Mouse (Mus musculus) yolk sac, embryonic 10.5 days (tissue): ENCODE results near the gene Foxc1.

Experiments used
- DNase-seq: peaks from one replicate; pipeline ENCODE4 v3.0.0-alpha.2; 2017; ENCODE audit warnings: low spot score

The Foxc1 gene

DNA sequence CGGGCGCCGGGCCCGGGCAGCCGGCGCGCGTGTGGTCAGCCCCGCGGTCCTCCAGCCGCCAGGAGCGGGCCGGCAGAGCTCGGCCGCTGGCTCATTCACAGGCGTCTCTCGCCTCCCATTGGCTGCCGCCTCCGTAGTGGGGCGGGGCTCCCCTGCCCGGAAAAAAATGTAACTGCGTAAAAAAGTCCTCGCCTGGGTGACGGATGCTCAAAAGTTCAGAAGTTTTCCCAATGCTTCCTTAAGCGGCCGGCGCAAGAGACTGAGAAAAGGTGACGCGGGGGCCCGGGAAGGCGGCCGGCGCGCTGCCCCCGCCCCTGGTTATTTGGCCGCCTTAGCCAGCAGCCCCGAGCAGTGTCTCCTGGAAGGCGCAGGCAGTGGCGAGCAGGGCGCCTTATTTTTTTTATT is at the start of gene Foxc1:
Foxc1 (plus strand) TSS at position 206 of the 405 bp plus-strand sequence.
- DNase-seq: peak; percentile 89

- no peak for DNase-seq
Measured at GRCm38 (mm10) chr13:31760411-31760810, 46.0 kb upstream of the Foxc1 start.

- no peak for DNase-seq
Measured at GRCm38 (mm10) chr13:31761057-31761456, 45.4 kb upstream of the Foxc1 start.

GRCm38 (mm10) chr13:31764419-31764818 is 42.0 kb upstream of the Foxc1 start:
- DNase-seq: no peak

DNA sequence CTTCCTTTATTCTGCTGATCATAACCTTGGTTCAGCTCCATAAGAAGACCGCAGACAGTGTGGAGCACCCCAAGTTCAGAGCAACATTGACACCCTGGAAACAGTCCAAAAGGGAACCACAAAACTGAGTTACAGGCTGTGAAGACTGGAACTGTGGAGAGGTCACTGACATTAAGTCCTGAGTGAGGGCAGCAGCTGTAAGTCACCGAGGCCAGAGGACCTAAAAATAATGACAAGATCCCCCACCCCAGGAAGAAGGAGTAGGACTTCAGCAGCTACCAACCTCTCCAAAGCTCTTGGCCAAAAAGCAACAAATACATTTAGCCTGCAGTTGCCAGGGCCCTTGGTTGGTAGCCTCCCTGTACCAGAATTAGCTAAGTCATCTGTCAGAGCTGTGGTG is 40.9 kb upstream of the Foxc1 start:
- DNase-seq: no peak

DNA sequence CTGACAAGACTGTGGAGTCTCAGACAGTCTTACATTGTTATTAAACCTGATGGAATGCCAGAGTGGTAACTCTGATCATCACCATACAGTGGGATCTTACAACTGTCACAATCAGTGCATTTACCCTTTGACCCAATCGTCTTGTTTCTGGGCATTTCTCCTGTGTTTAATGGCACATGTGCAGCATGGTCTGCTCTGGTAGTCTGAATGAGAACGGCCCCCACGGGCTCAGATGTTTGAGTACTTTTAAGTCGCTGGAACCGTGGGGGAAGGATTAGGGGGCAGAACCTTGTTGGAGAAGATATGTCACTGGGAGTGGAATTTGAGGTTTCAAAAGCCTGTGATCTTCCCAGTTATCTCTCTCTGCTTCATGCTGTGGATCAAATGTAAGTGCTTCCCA is 33.6 kb upstream of the Foxc1 start:
- no peak for DNase-seq

GRCm38 (mm10) chr13:31775762-31776161 is 30.7 kb upstream of the Foxc1 start:
- DNase-seq: no peak

DNA sequence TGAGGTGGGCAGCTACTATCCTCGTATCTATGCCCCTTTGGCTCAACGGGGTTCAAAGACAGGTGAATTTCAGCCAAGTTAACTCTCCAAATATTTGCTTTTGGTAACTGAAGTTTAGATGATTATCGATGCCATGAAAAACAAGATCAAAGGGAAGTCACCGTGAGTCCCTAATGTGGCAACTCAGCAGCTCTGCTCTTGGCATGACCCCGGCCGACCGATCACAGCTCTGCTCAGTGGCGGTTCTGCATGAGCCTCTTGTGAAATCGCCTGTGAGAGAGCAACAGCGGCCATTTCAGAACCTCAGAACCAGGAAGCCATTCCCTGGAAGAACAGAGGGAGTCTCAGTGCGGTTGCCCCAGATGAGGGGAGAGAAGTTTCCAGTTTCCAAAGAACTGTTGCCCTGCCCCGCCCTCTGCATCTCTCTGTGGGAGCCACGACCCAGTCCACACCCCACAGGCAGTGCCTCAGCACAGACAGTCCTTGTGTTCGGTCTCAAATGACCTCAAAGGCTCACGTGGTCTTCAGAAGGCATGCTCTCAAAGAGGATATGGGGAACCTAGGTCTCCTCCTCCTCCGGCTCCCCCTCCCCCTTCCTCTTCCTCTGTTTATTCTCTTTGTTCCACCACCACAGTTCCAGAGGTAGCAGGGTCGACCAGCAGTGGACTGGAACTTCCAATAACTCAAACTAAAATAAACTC is 27.0 kb upstream of the Foxc1 start:
- no peak for DNase-seq

GRCm38 (mm10) chr13:31780299-31780698 is 26.1 kb upstream of the Foxc1 start:
- DNase-seq: no peak

- no peak for DNase-seq
Measured at GRCm38 (mm10) chr13:31782063-31782462, 24.4 kb upstream of the Foxc1 start.

GRCm38 (mm10) chr13:31784757-31785156 is 21.7 kb upstream of the Foxc1 start:
- DNase-seq: no peak

GRCm38 (mm10) chr13:31792480-31793132 is 13.8 kb upstream of the Foxc1 start:
- peak; percentile 45 for DNase-seq

DNA sequence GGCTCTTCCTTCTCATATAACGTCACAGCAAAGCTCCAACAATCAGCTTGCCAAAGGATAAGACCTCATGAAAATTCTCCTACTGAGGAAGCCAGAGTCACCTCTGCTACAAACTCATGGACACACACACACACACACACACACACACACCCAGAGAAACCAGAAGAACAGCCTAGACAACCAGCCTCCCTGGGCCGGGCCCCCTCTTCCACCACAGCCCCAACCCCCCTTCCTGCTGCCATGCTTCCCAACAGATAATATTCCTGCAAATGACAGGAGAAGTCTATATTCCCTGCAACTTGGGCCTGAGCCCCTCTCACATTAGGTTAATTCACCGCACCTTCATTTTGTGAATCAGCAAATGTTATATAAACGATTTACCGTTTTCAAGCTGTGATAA is 13.3 kb upstream of the Foxc1 start:
- no peak for DNase-seq

DNA sequence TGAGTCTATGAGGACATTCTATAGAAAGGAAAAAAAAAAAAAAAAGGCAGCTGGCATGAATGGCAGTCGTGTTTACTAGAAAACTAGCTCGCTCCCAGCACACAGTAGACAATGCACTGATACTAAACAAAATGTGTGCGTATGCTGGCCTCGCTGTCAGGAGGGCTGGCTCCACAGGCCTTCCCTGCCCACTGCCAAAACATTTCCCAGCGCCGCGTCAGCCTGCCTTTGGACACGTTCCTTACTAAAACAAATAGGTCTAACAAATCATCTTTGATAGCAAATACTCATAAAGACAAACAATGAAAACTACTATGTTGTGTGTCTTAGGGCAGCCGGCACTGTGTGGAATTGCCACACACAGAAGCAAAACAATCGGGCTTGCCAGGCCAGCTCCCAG is 9.1 kb upstream of the Foxc1 start:
- no peak for DNase-seq

DNA sequence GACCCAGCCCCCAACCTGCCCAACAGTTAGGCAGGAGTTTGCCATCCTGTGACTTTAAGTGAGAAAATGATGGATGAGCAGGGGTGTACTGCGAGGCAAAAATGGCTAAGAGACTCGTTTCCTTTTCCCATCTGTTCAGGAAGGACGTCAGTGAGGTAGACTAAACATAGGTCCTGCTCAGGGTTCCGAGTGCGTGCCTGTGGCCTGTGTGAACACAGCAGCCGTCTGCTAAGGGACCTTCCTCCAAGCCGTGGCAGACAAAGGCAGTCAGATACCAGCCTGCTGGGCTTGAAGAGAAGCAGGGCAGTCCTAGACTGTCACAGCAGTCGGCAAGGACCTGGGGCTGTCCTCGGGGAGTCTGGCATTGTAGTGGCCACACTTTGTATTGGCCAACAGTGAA is 8.4 kb upstream of the Foxc1 start:
- DNase-seq: no peak

- DNase-seq: peak; percentile 68
Measured at GRCm38 (mm10) chr13:31800581-31801576, 5.6 kb upstream of the Foxc1 start.

- no peak for DNase-seq
Measured at GRCm38 (mm10) chr13:31801703-31802305, 4.6 kb upstream of the Foxc1 start.

DNA sequence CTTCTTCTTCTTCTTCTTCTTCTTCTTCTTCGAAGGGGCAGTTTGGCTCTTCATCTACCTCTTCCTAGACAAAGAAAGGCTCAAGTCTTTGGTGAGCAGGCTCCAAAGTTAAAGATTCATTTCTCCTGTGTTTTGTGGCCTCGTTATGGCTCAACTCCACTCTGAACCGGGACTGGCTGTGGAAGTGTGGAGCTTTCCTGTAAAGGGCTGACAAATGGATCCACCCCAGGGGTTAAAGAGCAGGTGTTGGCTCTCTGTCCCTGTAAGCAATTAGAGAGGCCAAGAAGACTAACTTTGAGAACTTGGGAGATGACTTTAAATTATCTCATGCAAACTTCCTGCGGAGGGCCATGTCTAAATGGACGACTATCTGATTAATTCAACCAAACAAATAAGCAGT is 4.0 kb upstream of the Foxc1 start:
- DNase-seq: no peak

- DNase-seq: no peak
Measured at GRCm38 (mm10) chr13:31803166-31804093, 3.0 kb upstream of the Foxc1 start.

- no peak for DNase-seq
Measured at GRCm38 (mm10) chr13:31804571-31804970, 1.9 kb upstream of the Foxc1 start.

- DNase-seq: no peak
Measured at GRCm38 (mm10) chr13:31805831-31806427, 504 bp upstream of the Foxc1 start.
